Mouse (Mus musculus): ENCODE data around the gene Pfdn4. TPM values are rescaled to one million over a fixed set of nuclear protein-coding genes. Genes with fewer than 3 reads are reported as not detected.

Pfdn4 gene
- polyA plus RNA-seq, 1 experiment, result 1.2 TPM

GRCm38 (mm10) chr2:170461652-170462051 lies 34.6 kb upstream of the Pfdn4 start:
- no peak for TF ChIP-seq POLR2A (IDR thresholded peaks at IDR 0.05; ENCODE audit: low read depth, low read length)
- no peak for TF ChIP-seq CTCF (IDR thresholded peaks at IDR 0.05; ENCODE audit: extremely low read depth, insufficient read length, insufficient replicate concordance, low read depth, low read length)
- no peak overlapping the region for H3K4me3 ChIP-seq (ENCODE audit: low read depth, low read length)
- H3K36me3 ChIP-seq (ENCODE audit: control insufficient read depth, insufficient read depth, low read length), result no peaks in the 10 kb centered on the region
- H3K4me1 ChIP-seq (ENCODE audit: control insufficient read depth, insufficient read depth, insufficient read length, low read length), result peaks cover 34% of the 10 kb centered on the region
- WGBS, result 24% methylated on average over 7 of the region's 7 CpGs
- H3K27me3 ChIP-seq (ENCODE audit: control insufficient read depth, insufficient read depth, low read length), result no peaks in the 10 kb centered on the region
- H3K27ac ChIP-seq (ENCODE audit: insufficient read depth, low read depth, low read length), result no peak overlapping the region

GRCm38 (mm10) chr2:170464817-170465216 lies 31.4 kb upstream of the Pfdn4 start:
- WGBS, result 81% methylated on average over 4 of the region's 4 CpGs
- H3K4me3 ChIP-seq (ENCODE audit: low read depth, low read length), result no peak overlapping the region
- no peaks in the 10 kb centered on the region for H3K36me3 ChIP-seq (ENCODE audit: control insufficient read depth, insufficient read depth, low read length)
- H3K4me1 ChIP-seq (ENCODE audit: control insufficient read depth, insufficient read depth, insufficient read length, low read length), result peaks cover 10% of the 10 kb centered on the region
- TF ChIP-seq CTCF (IDR thresholded peaks at IDR 0.05; ENCODE audit: extremely low read depth, insufficient read length, insufficient replicate concordance, low read depth, low read length) (no peak), POLR2A (IDR thresholded peaks at IDR 0.05; ENCODE audit: low read depth, low read length) (no peak)
- no peak overlapping the region for H3K27ac ChIP-seq (ENCODE audit: insufficient read depth, low read depth, low read length)
- no peaks in the 10 kb centered on the region for H3K27me3 ChIP-seq (ENCODE audit: control insufficient read depth, insufficient read depth, low read length)

GRCm38 (mm10) chr2:170468009-170468408 lies 28.2 kb upstream of the Pfdn4 start:
- no peak overlapping the region for H3K27ac ChIP-seq (ENCODE audit: insufficient read depth, low read depth, low read length)
- TF ChIP-seq CTCF (IDR thresholded peaks at IDR 0.05; ENCODE audit: extremely low read depth, insufficient read length, insufficient replicate concordance, low read depth, low read length), result peak; percentile 34; the same call in 1 of the 2 replicates
- no peak for TF ChIP-seq POLR2A (IDR thresholded peaks at IDR 0.05; ENCODE audit: low read depth, low read length)
- no peaks in the 10 kb centered on the region; the same call in 1 of the 2 replicates for H3K4me1 ChIP-seq (ENCODE audit: control insufficient read depth, insufficient read depth, insufficient read length, low read length)
- no peak overlapping the region for H3K4me3 ChIP-seq (ENCODE audit: low read depth, low read length)
- H3K36me3 ChIP-seq (ENCODE audit: control insufficient read depth, insufficient read depth, low read length), result no peaks in the 10 kb centered on the region
- H3K27me3 ChIP-seq (ENCODE audit: control insufficient read depth, insufficient read depth, low read length), result no peaks in the 10 kb centered on the region

- H3K27ac ChIP-seq (ENCODE audit: insufficient read depth, low read depth, low read length), result no peak overlapping the region
- no peaks in the 10 kb centered on the region for H3K36me3 ChIP-seq (ENCODE audit: control insufficient read depth, insufficient read depth, low read length)
- no peaks in the 10 kb centered on the region for H3K27me3 ChIP-seq (ENCODE audit: control insufficient read depth, insufficient read depth, low read length)
- no peaks in the 10 kb centered on the region; the same call in 1 of the 2 replicates for H3K4me1 ChIP-seq (ENCODE audit: control insufficient read depth, insufficient read depth, insufficient read length, low read length)
- WGBS, result 26% methylated on average over 10 of the region's 10 CpGs
- TF ChIP-seq POLR2A (IDR thresholded peaks at IDR 0.05; ENCODE audit: low read depth, low read length) (no peak), CTCF (IDR thresholded peaks at IDR 0.05; ENCODE audit: extremely low read depth, insufficient read length, insufficient replicate concordance, low read depth, low read length) (no peak)
- H3K4me3 ChIP-seq (ENCODE audit: low read depth, low read length), result no peak overlapping the region
Measured at GRCm38 (mm10) chr2:170469616-170470308, 26.5 kb upstream of the Pfdn4 start.

- H3K4me3 ChIP-seq (ENCODE audit: low read depth, low read length), result no peak overlapping the region
- H3K27ac ChIP-seq (ENCODE audit: insufficient read depth, low read depth, low read length), result no peak overlapping the region
- H3K4me1 ChIP-seq (ENCODE audit: control insufficient read depth, insufficient read depth, insufficient read length, low read length), result no peaks in the 10 kb centered on the region; the same call in 1 of the 2 replicates
- H3K27me3 ChIP-seq (ENCODE audit: control insufficient read depth, insufficient read depth, low read length), result no peaks in the 10 kb centered on the region
- no peaks in the 10 kb centered on the region for H3K36me3 ChIP-seq (ENCODE audit: control insufficient read depth, insufficient read depth, low read length)
- TF ChIP-seq POLR2A (IDR thresholded peaks at IDR 0.05; ENCODE audit: low read depth, low read length) (no peak), CTCF (IDR thresholded peaks at IDR 0.05; ENCODE audit: extremely low read depth, insufficient read length, insufficient replicate concordance, low read depth, low read length) (no peak)
- WGBS, result 80% methylated on average over 5 of the region's 5 CpGs
Measured at GRCm38 (mm10) chr2:170470591-170470990, 25.6 kb upstream of the Pfdn4 start.

- no peak for TF ChIP-seq CTCF (IDR thresholded peaks at IDR 0.05; ENCODE audit: extremely low read depth, insufficient read length, insufficient replicate concordance, low read depth, low read length)
- TF ChIP-seq POLR2A (IDR thresholded peaks at IDR 0.05; ENCODE audit: low read depth, low read length), result no peak
- Histone ChIP-seq H3K4me3 (ENCODE audit: low read depth, low read length) (no peak overlapping the region), H3K27me3 (ENCODE audit: control insufficient read depth, insufficient read depth, low read length) (no peaks in the 10 kb centered on the region; the same call in 1 of the 2 replicates), H3K36me3 (ENCODE audit: control insufficient read depth, insufficient read depth, low read length) (no peaks in the 10 kb centered on the region), H3K4me1 (ENCODE audit: control insufficient read depth, insufficient read depth, insufficient read length, low read length) (peaks cover 6% of the 10 kb centered on the region; the same call in 1 of the 2 replicates), H3K27ac (ENCODE audit: insufficient read depth, low read depth, low read length) (no peak overlapping the region)
- WGBS, result 92% methylated on average over 5 of the region's 5 CpGs
Measured at GRCm38 (mm10) chr2:170474125-170474524, 22.1 kb upstream of the Pfdn4 start.

- no peaks in the 10 kb centered on the region; the same call in 1 of the 2 replicates for H3K27me3 ChIP-seq (ENCODE audit: control insufficient read depth, insufficient read depth, low read length)
- no peak overlapping the region for H3K27ac ChIP-seq (ENCODE audit: insufficient read depth, low read depth, low read length)
- no peak overlapping the region for H3K4me3 ChIP-seq (ENCODE audit: low read depth, low read length)
- TF ChIP-seq POLR2A (IDR thresholded peaks at IDR 0.05; ENCODE audit: low read depth, low read length) (no peak), CTCF (IDR thresholded peaks at IDR 0.05; ENCODE audit: extremely low read depth, insufficient read length, insufficient replicate concordance, low read depth, low read length) (no peak)
- peaks cover 6% of the 10 kb centered on the region; the same call in 1 of the 2 replicates for H3K4me1 ChIP-seq (ENCODE audit: control insufficient read depth, insufficient read depth, insufficient read length, low read length)
- H3K36me3 ChIP-seq (ENCODE audit: control insufficient read depth, insufficient read depth, low read length), result no peaks in the 10 kb centered on the region
- WGBS, result 88% methylated on average over 3 of the region's 3 CpGs
Measured at GRCm38 (mm10) chr2:170475164-170475563, 21.1 kb upstream of the Pfdn4 start.
